Mouse (Mus musculus) bone marrow macrophage, adult 2 months (primary cell): ENCODE measurements around the gene Gm6588.

Experiments used
- CTCF ChIP-seq: IDR thresholded peaks from 2 replicates; pipeline ENCODE4 v1.5.1; 2012; ENCODE audit warnings: low read depth, mild to moderate bottlenecking, low read length, moderate library complexity
- POLR2A ChIP-seq: IDR thresholded peaks from 2 replicates; pipeline ENCODE4 v1.6.1; 2012; ENCODE audit warnings: mild to moderate bottlenecking, low read depth, low read length, borderline replicate concordance

GRCm38 (mm10) chr5:112468986-112469581 is 19.9 kb downstream of the Gm6588 start:
- TF ChIP-seq CTCF (no peak), POLR2A (no peak)
